Mouse (Mus musculus) liver, embryonic 14.5 days (tissue): ENCODE measurements at regions not wholly inside any gene's neighbourhood (a gene's known extent, or its start where the extent isn't known, plus 50 kb on each side); places are given as distances from the start of the nearest gene placed in this dataset.
A peak's percentile ranks its signal among the peaks of the same experiment; 100 is the strongest.

Source experiments
- ATAC-seq: fragments of 200-750 bp; cut with Nextera tagmentation; 2 replicates; pipeline ENCODE4 v1.8.0; 2017; ENCODE audit warnings: moderate number of reproducible peaks, mild to moderate bottlenecking, moderate library complexity; ENCODE audit not compliant: insufficient read depth
- DNase-seq, 3 experiments: peaks; one replicate each; pipeline ENCODE4 v3.0.0-alpha.2; 2012 to 2013; ENCODE audit warnings: low read depth in 3 of 3, low spot score in 3 of 3
- H3K27ac ChIP-seq: fragments of 300-500 bp; sonication (generic); 2 replicates; pipeline ENCODE4 v1.5.1; 2014; ENCODE audit warnings: moderate library complexity, mild to moderate bottlenecking, control low read depth, inconsistent platforms
- H3K27me3 ChIP-seq: fragments of 300-500 bp; sonication (generic); 2 replicates; pipeline ENCODE4 v1.6.1; 2014; ENCODE audit warnings: mild to moderate bottlenecking, low read length, moderate library complexity; ENCODE audit not compliant: control insufficient read depth, insufficient read depth
- H3K36me3 ChIP-seq: fragments of 300-500 bp; sonication (generic); replicated peaks from 2 replicates; pipeline ENCODE4 v1.6.1; 2014; ENCODE audit warnings: low read depth; ENCODE audit not compliant: control insufficient read depth, insufficient read depth
- H3K4me1 ChIP-seq, 2 experiments: fragments of 200-500 bp in 1 of 2; fragments of 300-500 bp in 1 of 2; sonication (generic) in 1 of 2; replicated peaks; 2 replicates each; pipeline ENCODE4 v1.6.1; 2012 to 2014; ENCODE audit warnings: antibody characterized with exemption in 1 of 2, inconsistent platforms in 1 of 2, low read length in 1 of 2; ENCODE audit not compliant: control insufficient read depth in 2 of 2, insufficient read depth in 2 of 2
- H3K4me2 ChIP-seq: fragments of 300-500 bp; sonication (generic); 2 replicates; pipeline ENCODE4 v1.6.1; 2014; ENCODE audit warnings: low read depth, mild to moderate bottlenecking, control low read depth, moderate library complexity
- H3K4me3 ChIP-seq, 2 experiments: fragments of 200-500 bp in 1 of 2; fragments of 300-500 bp in 1 of 2; sonication (generic) in 1 of 2; 2 replicates each; pipeline ENCODE4 v1.5.1; 2012 to 2014; ENCODE audit warnings: low read depth in 2 of 2, low read length in 2 of 2, mild to moderate bottlenecking in 2 of 2, control low read depth in 1 of 2, inconsistent platforms in 1 of 2, moderate library complexity in 1 of 2; ENCODE audit not compliant: insufficient read depth in 1 of 2
- H3K9ac ChIP-seq: fragments of 300-500 bp; sonication (generic); replicated peaks from 2 replicates; pipeline ENCODE4 v1.6.1; 2014; ENCODE audit warnings: mild to moderate bottlenecking, control low read depth, moderate library complexity
- H3K9me3 ChIP-seq: fragments of 300-500 bp; sonication (generic); 2 replicates; pipeline ENCODE4 v1.6.1; 2016; ENCODE audit warnings: low read length, mixed read lengths; ENCODE audit not compliant: control insufficient read depth
- CTCF ChIP-seq: IDR thresholded peaks from 2 replicates; pipeline ENCODE4 v1.5.1; 2016; ENCODE audit warnings: antibody characterized with exemption, low read depth, control low read depth
- EP300 ChIP-seq: IDR thresholded peaks from 2 replicates; pipeline ENCODE4 v1.6.1; 2016; ENCODE audit warnings: antibody characterized with exemption, low read depth
- WGBS: fragments of 180-500 bp; shearing (Covaris S2); extraction: QIAGEN DNeasy Blood & Tissue Kit; methylation state at CpG from one replicate; pipeline ENCODE4 v1.1.7; 2014; ENCODE audit not compliant: insufficient replicate concordance; 5-methylcytosine and 5-hydroxymethylcytosine counted together

DNA sequence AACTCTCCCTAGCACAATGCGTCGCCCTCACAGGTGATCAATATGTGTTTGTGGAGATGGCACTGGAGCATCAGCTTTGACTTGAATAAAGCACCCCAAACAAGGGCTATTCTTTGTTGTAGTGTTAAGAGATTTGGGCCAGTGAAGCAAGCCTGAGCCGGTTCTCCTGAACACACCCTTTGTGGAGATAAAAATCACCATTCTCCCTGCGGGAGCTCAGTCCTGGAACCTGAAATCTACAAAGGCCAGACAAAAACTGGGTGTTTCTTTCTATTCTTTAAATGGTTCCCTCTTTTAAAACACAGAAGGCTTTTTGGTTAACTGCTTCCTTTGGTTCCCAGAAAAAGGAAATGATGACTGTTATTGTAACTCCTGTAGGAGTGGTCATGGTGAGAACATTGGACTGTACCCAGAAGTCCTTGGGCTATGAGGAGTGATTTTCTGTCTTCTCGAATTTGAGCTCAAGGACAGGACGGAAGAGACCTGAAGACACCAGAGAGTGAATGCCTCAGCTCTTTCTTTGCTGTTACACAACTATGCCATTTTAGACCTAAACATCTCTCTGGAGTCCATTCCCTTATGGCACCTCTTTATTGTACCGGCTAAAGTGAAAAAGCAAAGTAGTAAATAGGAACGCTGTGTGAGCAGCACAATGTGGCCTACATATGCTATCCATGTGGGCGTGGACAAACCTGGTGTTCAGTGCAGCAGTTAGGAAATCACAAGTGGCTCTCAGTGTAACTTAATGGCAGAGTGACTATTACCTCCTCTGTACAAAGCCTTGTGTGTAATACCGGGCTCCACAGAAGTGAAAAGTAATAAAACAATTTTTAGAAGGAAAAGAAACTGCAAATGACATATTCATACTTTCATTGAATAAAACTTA, 149.9 kb upstream of the Veph1 start:
- 63% methylated on average over 10 of the region's 10 CpGs for WGBS
- no peak overlapping the region for H3K27ac ChIP-seq
- no peak overlapping the region for H3K9ac ChIP-seq
- no peaks in the 10 kb centered on the region for H3K36me3 ChIP-seq
- TF ChIP-seq EP300 (no peak), CTCF (no peak)
- no peak for ATAC-seq
- no peaks in the 10 kb centered on the region for H3K9me3 ChIP-seq
- H3K4me2 ChIP-seq, result no peak overlapping the region
- no peaks in the 10 kb centered on the region for H3K4me1 ChIP-seq
- no peak for DNase-seq
- no peak overlapping the region for H3K4me3 ChIP-seq
- no peaks in the 10 kb centered on the region for H3K27me3 ChIP-seq

DNA sequence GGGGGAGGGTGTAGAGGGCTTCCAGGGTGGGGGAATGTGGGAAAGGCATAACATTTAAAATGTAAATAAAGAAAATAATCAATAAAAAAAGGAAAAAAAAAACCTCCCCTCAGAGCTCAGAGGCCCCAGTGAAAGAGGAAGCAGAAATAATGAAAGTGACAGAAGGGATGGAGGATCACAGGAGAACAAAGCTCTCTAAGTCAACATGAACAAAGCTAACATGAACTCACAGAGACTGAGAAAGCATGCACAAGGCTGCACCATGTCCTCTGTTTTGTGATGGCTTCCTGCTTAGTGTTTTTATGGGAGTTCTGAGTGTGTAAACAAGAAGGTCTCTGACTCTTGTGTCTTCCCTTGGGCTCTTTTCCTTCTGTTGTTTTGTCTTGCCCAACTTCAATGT, 136.6 kb upstream of the Veph1 start:
- no peak for DNase-seq
- H3K9ac ChIP-seq, result no peak overlapping the region
- H3K9me3 ChIP-seq, result no peaks in the 10 kb centered on the region
- no peak for ATAC-seq
- no peak overlapping the region for H3K4me3 ChIP-seq
- H3K27me3 ChIP-seq, result no peaks in the 10 kb centered on the region
- TF ChIP-seq CTCF (no peak), EP300 (no peak)
- no peak overlapping the region for H3K4me2 ChIP-seq
- H3K36me3 ChIP-seq, result no peaks in the 10 kb centered on the region
- no peak overlapping the region for H3K27ac ChIP-seq
- H3K4me1 ChIP-seq, result no peaks in the 10 kb centered on the region

DNA sequence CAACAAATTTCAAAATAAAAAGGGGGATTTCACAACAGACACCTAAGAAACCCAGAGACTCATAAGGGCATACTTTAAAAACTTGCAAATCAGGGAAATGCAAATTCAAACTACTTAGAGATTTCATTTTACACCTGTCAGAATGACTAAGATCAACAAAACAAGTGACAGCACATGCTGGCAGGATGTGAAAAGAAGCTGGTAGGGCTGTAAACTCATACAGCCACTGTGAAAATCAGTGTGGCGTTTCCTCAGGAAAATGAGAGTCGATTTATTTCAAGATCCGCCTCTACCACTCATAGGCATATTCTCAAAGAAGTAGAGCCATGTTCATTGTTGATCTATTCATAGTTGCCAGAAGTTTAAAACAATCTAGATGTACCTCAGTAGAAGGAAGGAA, 133.6 kb upstream of the Veph1 start:
- no peak for ATAC-seq
- no peak overlapping the region for H3K27ac ChIP-seq
- DNase-seq, result no peak
- TF ChIP-seq EP300 (no peak), CTCF (no peak)
- H3K9me3 ChIP-seq, result no peaks in the 10 kb centered on the region
- no peaks in the 10 kb centered on the region for H3K27me3 ChIP-seq
- no peaks in the 10 kb centered on the region for H3K36me3 ChIP-seq
- H3K4me1 ChIP-seq, result no peaks in the 10 kb centered on the region
- WGBS, result 65% methylated on average over 3 of the region's 3 CpGs
- no peak overlapping the region for H3K9ac ChIP-seq
- no peak overlapping the region for H3K4me2 ChIP-seq
- no peak overlapping the region for H3K4me3 ChIP-seq

DNA sequence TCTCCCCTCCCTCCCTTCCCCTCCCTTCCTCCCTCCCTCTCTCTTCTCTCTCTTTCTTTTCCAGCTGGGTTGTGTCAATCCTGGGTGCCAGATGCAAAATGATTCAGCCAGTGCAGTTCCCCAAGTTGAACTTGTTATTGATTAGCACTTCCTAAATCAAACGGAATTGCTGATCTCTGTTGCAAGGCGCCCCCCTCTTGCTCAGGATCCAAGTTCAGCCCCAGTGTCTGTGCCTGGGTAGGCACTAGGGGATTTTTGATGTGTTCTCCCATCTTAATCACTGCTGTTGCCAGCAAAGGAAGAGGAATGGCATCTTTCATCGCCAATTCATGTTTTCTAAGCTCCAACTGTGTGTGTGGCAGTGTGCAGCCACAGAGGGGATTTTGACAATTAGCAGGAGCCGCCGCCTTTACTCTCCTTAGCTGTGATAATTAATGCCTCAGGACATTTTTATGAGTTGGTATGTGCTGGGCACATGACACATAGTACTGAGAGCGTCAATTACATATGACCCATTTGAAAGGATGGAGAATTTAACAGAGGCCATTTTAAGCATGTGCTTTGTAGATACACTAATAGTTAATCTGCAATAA, 125.9 kb upstream of the Veph1 start:
- Histone ChIP-seq H3K4me2 (no peak overlapping the region), H3K27ac (no peak overlapping the region), H3K9ac (no peak overlapping the region), H3K9me3 (no peaks in the 10 kb centered on the region), H3K36me3 (no peaks in the 10 kb centered on the region), H3K4me1 (no peaks in the 10 kb centered on the region), H3K4me3 (no peak overlapping the region), H3K27me3 (no peaks in the 10 kb centered on the region)
- no peak for DNase-seq
- TF ChIP-seq EP300 (no peak), CTCF (no peak)
- ATAC-seq, result no peak
- whole genome bisulfite sequencing, result 68% methylated on average over 6 of the region's 6 CpGs

DNA sequence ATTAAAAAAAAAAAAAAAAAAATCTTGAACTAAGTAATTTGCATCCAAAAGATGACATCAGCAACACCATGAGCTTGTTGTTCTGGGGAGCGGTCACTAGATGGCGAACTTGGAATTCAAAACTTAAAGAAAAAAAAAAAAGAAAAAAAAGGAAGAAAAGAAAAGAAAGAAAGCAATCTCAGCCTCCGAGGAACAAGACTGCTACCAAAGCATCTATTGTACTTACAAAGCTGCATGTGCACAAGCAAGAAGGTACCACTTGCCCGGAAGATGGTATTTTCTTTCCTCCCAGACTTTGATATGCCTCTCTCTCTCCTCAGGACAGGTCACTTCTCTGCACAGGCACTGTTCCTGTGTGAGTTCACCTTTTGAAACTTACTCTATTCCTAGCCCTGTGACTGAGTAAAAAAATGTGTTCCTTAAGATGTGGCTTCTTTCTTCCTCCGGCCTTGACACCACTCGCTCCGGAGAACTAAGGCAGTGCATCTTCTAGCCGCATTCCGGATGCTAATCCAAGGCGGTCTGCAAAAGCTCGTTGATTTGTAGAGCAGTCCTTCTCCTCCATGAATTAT, 114.2 kb upstream of the Veph1 start:
- Histone ChIP-seq H3K4me2 (no peak overlapping the region), H3K27me3 (no peaks in the 10 kb centered on the region), H3K4me3 (no peak overlapping the region), H3K36me3 (no peaks in the 10 kb centered on the region), H3K9ac (no peak overlapping the region), H3K27ac (no peak overlapping the region), H3K9me3 (no peaks in the 10 kb centered on the region), H3K4me1 (no peaks in the 10 kb centered on the region)
- DNase-seq, result peak in 2 of 3 experiments; percentile 4 to 10
- TF ChIP-seq EP300 (no peak), CTCF (peak; percentile 48; the same call in 1 of the 2 replicates)
- WGBS, result 40% methylated on average over 11 of the region's 11 CpGs
- no peak for ATAC-seq
